Mouse (Mus musculus) urinary bladder, postnatal 25 days (tissue): ENCODE results near the gene Mapre3.
A peak's percentile ranks its signal among the peaks of the same experiment; 100 is the strongest.
"Not testable (repeated sequence)": the region's sequence is repeated elsewhere in the genome, so short reads cannot be mapped to it uniquely, and the experiment has no call there.

Experiments used
- DNase-seq: peaks from one replicate; pipeline ENCODE4 v3.0.0; 2022; ENCODE audit warnings: low spot score

The Mapre3 gene

DNA sequence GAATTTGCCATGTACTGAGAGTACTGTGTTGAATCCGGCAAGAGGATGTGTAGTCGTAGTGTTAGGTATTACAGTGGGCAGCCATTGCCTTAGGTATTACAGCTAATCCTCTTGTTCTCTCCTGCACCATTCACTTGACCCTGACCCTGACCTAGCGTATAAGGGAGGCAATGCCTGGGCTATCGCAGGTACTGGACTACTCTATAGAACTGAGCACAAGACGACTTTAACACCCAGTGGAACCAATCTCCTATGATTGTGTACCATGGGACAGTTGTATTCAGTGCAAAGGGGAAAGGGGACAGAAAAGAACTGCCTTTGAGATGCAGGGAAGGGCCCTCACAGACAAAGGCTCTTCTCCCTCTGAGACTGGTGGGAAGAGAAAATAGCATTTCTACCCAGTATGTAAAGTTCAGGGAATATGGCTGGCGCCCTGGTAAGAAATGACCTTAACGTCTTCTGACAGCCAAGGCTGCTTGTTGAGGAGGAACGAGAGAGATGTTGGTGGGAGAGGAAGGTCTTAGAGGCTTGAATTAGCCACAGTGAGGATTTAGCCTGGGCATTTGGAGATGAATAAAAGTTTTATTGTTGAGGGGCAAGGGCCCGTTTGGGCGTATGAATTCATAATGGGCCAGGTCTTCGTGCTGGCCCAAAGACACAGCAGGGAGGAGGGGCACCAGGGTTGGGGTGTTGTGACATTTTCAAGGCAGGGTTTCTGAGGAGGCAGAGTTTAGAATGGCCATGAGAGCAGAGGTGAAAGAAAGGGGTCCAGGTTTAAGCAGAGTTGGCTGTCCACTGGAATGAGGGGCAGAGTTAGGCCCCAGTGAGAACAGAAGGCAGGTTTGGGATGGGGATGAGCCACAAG, 9.9 kb downstream of the Mapre3 start:
- no peak for DNase-seq

DNA sequence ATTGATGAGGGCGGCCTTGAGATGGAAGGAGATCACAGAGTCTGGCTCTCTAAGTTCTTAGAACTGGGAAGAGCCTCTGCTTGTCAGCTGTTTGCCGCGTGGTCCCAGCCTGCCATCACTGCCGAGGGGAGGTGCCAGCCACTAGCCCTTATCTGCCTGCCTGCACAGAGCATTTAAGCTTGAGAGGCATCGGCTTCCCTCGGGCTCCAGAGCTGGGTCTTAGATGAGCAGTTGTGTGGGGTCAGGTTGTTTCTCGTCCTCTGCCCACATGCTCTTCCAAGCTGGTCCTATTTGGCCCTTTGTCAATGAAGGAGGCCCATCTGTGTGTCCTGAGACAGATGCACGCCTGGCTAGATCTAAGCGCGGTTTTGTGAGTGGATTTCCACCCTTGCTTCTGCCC, 10.7 kb downstream of the Mapre3 start:
- DNase-seq: no peak

DNA sequence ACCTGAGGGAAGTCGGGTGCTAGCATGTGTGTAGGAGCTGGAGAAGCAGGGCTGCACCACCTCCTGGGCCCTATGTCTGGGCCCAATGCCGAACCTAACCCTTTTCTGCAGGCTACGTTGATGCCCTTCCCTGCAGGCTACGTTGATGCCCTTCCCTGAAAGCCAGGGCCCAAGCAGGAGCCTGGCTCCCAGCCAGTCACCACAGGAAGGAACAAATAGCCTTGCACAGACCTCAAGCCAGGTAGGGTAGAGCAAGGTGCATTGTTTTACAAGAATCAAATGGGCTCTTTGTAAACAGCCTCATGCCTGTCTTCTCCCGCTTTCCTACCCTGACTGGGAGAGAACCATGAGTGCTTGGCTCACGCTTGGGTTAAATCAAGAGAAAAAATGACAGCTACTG, 11.4 kb downstream of the Mapre3 start:
- no peak for DNase-seq

DNA sequence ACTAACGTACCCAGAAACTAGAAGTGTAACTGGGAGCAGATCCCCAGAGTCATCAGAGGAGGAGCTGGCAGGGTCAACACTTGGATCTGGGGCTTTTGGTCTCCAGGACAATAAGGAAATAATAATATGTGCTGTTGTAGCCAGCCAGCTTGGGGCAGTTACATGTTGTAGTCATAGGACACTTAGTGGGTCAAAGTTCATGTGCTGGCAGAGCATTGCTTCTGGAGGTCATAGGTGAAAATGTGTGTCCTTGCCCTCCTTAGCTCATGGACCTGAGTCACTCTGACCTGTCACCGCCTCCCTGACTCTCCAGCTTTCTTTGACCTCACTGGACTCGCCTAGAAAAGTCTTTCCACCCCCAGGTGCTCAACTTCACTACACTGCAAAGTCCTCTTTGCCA, 19.0 kb downstream of the Mapre3 start:
- no peak for DNase-seq

DNA sequence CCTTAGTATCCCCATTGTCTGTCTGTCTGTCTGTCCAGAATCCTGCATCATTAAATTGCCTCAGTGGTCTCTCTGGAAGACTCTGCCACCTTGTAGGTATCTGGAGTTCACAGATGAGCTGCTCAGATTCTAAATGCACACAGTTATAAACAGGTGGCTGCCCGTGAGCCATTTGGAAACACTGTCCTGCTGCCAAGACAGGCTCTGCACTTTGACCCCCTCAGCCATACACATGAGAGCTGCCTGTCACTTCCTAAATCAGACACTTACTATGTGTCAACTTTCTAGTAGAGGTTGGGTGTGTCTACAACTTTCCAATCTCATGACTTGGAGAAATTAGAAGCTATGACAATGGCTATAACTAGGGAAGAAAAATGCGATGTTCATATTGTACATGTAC, 25.3 kb downstream of the Mapre3 start:
- no peak for DNase-seq

DNA sequence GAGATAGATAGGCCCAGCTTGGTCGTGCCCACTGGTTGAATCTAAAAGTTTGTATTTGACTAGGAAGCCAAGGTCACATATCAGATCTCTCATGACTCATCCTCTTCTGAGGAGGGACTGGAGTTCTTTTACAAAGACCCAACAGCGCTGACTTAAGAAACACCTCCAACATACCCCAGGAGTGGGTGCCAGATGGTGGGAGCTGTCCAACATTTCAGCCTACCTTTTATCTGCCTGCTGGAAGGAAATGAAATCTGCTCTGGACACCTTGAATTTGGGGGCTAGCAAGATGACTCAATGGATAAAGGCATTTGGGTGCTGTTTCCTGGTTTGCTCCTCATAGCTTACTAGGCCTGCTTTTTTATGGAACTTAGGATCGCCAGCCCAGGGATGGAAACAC, 27.5 kb downstream of the Mapre3 start:
- no peak for DNase-seq

DNA sequence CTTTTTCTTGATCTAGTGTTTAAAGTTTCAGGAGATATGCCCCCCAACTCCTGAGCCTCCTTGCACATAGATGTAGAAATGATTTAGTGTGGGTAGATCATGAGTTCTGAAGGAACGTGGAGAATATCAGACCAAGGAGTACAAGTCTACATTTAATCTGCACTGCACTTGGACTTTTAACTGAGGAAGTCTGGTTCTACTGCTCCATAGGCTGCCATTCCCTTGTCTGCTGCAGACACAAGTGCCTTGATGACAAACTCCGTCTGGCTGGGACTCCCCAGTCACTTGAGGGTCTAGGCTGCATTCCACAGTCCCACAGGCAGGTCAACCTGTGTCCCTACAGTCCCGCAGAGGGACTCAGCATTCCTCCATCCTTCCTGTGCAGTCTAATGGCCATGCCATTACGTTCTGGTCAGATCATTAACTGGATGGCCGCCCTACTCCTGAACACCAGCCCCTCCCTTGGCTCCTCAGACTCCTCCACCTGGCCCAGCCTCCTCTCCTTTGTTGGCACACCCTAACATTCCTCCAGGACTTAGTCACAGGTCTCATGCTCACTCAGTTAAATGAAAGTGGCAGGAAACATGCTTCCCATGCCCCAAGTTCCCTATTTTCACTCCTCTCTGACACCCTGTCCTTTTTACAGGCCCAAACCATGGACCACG, 35.6 kb downstream of the Mapre3 start:
- DNase-seq: peak; percentile 31

DNA sequence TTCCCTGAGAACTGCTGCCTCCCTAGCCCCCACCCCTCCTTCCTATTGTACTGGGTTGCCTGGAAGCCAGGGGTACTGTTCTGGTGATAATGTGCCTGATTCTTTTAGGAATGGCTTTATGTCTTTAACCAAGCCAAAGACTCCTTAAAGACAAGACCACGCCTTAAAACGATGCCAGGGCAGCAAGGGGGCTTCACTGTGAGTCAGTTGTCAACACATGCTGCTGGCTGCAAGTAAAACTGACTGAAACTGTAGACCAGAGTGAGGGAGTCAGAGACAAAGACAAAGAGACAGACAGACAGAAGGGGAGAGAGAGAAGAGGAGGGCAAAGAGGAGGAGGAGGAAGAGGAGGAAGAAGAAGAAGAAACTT, 36.1 kb downstream of the Mapre3 start:
- no peak for DNase-seq

DNA sequence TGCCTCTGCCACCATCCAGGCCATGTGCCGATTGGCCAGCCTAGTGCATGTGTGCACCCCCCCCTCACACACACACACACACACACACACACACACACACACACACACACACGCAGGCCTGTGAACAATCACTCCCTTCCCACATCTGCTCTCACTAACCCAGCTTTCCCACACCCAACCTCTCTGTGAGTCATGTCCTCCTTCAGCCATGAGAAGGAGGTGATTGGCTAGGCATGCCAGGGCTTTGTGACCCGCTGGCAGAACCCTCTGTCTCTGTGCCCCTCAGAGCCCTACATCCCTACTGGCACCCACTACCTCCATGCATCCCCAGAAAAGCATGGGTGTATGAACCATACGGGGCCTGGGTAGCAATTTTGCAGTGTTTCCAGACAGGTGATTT, 39.1 kb downstream of the Mapre3 start:
- no peak for DNase-seq

DNA sequence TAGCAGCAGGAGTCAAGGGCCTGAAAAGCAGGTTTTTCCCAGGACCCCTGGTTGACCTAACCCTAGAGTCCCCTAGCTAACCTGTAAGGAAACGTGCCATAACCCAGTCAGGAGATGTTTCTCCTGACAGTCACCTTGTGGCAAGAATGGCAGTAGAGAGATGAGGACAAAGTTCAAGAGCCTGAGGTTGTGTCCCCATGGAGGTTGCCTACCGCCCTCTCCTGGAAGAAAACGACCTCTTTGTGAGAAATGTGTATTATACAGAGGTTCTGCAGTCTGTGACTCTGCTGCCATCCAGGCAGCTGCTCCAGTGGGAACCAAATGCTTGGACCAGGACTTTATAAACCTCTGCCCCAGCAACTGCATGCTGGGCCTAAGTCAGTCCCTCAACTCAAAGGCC, 41.2 kb downstream of the Mapre3 start:
- no peak for DNase-seq

DNA sequence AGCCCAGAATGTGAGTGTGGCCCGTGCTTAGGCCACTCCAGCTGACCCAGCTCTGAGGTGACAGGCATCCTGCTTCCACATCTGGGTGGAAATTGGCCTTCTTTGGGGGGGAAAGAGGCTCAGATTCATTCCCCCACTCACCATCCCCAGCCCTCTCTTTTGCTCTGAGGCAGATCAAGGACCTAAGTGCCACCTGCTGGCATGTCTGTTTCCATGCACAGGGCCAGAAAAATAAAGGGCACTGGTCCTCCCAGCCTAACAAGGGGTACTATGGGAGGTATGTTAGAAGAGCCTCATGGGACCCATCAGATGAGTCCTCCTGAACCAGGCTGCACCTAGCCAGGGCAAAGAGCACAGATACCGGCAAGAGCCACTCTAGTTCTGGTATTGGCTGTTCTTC, 41.7 kb downstream of the Mapre3 start:
- no peak for DNase-seq

DNA sequence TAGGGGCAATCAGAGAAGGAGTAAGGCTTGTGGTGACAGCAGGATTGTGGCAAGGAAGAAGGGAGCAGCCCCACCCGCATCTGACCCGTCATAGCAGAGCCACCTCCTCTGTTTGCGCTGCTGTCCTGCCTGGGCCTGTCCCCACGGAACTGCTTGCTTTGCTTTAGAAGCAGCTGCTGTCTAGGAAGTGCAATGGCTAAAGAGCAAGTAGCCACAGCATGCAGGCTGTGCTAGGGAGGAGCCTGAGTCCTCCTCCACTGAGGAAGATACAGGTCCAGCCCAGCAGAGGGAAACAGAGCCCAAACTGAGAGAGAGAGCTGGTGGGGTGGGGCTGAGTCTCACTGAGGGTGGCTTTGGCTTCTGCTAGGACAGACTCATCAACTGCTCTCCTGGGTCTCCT, 49.4 kb downstream of the Mapre3 start:
- peak; percentile 34 for DNase-seq

DNA sequence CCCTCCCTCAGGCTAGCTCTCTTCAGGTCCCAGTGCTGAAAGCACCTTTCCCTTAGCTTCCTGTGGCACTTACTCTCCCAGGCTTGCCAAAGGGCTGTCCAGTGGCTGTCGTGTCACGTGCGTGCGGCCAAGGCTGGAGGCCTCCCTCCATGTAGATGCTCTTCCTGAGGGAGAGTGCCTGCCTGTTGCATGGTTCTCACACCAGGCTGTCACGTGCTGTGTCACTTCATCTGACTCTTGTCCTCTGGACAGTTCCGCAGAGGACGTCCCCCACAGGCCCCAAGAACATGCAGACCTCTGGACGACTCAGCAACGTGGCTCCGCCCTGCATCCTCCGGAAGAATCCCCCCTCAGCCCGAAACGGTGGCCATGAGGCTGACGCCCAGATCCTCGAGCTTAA, 49.9 kb downstream of the Mapre3 start:
- no peak for DNase-seq

DNA sequence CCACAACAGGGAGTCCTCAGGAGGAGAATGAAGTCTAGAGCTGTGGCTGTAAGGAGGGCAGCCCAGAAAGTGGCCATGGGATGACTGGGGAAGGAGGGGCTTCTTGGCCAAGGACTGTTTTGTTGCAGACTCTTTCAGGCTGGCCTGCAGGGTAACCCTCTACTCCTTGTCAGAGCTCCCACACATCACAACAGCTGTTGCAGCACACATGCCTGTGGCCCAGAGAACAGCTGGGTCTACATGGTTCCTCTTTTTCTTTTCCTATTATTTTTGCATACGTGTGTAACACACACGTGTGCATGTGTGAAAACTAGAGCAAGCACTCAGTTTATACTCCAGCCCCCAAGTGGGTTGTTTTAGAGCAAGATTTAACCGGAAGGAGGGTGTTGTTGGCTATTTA, 52.4 kb downstream of the Mapre3 start:
- no peak for DNase-seq

DNA sequence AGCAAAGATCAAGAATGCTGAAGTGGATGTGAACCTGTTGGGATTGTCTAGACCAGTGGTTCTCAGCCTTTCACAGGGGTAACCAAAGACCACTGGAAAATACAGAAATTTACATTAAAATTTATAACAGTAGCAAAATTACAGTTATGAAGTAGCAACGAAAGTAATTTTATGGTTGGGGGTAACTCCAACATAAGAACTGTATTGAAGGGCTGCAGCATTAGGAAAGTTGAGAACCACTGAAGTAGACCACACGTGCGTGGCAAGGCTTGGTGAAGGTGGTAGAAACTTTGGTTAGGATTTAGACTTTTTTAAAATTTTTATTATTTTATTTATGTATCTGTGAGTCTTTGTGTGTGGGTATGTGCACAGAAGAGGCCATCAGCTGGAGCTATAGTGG, 53.3 kb downstream of the Mapre3 start, which contains the start of gene Tmem214:
Gene Tmem214, plus strand, starts transcription at position 301 of the 400 bp plus-strand sequence.
- no peak for DNase-seq

DNA sequence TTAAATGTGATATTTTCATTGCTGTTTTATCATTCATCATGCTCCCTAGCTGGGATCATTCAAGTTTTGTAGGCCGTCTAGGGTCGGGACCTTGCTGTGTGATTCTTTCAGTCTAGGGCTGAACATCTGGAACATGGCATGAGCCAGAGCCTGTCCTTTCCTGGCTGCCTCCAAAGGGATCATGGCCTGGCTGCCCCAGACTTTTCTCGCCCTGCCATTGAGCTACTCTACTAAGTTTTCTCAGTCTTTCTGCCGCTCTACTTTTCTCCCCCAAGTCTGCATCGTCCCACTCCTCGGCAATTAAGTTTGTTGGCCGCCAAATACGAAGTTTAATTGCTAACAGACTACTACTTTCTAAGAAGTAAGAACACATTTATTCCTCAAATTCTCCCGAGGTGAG, 54.5 kb downstream of the Mapre3 start:
- DNase-seq: no peak

DNA sequence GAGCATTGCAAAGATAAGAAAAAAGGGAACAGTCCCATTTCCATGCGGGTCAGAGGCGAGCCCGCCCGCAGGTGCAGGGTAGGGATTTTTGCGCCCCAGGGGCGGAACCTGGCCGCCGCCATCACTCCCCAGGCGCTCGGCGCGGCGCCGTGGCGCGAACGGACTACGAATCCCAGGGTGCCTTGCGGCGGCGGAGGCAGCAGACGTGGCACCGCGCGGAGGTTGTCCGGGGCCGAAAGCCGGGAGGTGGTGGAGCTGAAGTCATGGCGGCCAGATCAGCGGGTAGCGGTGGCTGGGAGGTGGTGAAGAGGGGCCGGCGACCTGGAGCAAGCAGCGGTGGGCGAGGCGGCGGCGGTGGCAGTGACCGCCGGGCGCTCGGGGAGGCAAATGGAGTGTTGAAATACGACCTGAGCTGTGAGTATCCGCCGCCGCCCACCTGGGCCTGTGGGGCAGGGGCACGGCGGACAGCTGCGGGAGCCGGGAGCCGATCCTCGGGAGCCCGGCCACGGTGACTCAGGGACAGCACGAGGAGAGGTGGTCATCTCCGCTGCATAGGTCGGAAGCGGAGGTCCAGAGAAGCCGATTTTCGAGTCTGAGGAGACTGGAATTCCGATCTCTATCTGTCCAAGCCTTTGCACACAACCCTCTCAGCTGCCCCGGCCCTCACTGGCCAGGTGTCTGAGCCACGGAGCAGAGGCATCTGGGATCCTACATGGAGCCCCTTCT, 55.1 kb downstream of the Mapre3 start:
- peak; percentile 90 for DNase-seq

DNA sequence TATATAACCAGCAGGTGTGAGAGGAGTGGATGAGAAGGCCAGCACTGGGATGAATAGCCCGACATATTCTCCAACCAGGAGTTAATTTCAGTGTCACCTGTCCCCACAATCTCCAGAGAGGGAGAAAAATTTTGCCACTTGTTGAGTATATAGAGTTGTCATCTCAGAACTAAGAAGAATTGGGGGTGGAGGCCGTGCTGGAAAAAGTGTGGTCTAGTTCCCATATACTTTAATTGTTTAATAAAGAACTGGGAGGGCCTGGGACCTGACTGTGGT, 55.6 kb downstream of the Mapre3 start:
- no peak for DNase-seq

DNA sequence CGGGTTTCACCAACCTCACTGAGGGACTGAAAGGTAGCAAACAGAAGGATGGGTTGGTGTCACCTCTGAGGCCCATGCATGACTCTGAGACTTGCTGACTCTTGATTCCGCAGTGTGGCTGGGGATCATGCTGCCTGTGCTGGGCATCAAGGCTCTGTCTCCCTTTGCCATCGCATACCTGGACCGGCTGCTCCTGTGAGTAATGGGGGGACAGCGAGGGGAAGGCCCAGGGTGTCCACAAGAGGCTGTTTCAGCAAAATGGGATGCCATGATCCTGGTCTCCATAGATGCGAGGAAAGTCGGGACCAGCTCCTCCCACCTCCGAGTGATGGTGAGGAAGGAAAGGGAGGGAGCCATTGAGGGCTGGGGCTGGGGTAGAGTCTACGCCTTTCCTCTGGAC, 58.1 kb downstream of the Mapre3 start:
- DNase-seq: no peak

DNA sequence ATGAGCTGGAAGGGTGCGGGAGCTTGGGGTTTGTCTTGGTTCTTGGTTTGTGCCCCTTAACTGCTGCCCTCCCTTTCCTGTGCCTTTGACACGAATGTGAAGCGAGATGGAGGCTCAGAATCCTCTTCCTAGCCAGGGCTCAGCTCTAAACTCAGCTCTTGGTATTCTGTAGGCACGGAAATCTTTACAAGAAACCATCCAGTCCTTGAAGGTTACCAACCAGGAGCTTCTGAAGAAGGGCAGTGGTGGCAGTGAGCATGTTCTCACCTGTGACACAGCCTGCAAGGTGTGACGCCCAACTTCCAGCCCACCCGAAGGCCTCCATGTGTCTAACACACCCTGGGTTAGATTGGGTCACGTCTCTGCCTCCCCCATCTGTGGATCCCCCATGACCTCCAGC, 59.9 kb downstream of the Mapre3 start:
- DNase-seq: no peak

DNA sequence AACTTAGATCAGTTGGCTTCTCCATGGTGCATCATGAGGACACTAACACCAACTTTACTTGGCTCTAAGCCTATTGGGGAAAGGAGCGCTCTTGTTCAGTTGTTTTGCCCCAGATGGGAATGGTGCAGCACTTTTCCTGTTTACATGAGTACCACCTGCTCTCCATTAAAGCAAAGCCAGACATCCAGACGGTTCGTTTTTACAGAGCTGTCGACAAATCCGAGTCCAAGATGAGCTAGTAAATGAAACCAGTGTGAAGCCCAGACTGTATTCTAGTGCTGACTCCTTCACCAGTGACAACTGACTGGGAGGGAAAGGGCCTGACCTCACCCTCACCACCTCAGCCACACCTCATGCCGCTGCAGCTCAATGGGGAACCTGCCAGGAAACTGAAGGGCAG, 64.2 kb downstream of the Mapre3 start:
- no peak for DNase-seq

DNA sequence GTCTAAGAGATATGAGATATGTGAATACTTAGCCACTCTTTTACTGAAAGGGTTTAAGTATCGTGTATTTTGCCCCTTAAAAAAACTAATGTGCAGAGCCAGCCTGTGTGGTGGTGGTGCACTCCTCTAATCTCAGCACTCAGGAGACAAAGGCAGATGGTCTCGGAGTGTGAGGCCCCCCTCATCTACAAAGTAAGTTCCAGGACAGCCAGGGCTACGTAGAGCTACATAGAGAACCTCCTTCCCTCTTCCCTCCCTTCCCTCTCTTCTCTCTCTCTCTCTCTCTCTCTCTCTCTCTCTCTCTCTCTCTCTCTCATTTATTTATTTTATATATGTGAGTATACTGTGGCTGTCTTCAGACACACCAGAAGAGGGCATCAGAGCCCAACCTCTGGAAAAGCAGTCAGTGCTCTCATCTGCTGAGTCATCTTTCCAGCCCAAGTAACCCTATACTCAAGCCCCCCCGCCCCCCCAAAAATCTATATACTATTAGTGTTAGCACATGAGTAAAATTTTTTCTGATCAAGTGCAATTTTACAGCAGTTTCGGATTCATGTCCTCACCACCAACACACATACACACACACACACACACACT, 65.0 kb downstream of the Mapre3 start:
- DNase-seq: no peak

DNA sequence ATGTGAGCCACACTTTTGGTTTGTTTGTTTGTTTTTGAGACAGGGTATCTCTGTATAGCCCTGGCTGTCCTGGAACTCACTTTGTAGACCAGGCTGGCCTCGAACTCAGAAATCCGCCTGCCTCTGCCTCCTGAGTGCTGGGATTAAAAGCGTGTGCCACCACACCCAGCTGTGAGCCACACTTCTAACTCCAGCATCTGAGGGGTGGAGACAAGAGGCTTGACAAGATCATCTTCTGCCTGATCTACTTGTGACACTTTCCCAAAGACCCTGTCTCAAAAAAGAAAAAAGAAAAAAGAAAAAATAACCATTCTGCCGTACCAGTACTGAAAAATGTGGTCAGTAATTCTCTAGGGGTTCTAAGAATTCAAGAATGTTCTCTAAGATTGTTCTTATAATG, 67.4 kb downstream of the Mapre3 start:
- not testable (repeated sequence) for DNase-seq
